Mouse (Mus musculus) induced T-regulatory cell, adult 2 months (primary cell): ENCODE measurements around the gene Tmem45a.
"Not testable (repeated sequence)": the region's sequence is repeated elsewhere in the genome, so short reads cannot be mapped to it uniquely, and the experiment has no call there.

Experiments
- DNase-seq: peaks from one replicate; pipeline ENCODE4 v3.0.0-alpha.2; 2012; ENCODE audit warnings: low read depth

Gene Tmem45a

DNA sequence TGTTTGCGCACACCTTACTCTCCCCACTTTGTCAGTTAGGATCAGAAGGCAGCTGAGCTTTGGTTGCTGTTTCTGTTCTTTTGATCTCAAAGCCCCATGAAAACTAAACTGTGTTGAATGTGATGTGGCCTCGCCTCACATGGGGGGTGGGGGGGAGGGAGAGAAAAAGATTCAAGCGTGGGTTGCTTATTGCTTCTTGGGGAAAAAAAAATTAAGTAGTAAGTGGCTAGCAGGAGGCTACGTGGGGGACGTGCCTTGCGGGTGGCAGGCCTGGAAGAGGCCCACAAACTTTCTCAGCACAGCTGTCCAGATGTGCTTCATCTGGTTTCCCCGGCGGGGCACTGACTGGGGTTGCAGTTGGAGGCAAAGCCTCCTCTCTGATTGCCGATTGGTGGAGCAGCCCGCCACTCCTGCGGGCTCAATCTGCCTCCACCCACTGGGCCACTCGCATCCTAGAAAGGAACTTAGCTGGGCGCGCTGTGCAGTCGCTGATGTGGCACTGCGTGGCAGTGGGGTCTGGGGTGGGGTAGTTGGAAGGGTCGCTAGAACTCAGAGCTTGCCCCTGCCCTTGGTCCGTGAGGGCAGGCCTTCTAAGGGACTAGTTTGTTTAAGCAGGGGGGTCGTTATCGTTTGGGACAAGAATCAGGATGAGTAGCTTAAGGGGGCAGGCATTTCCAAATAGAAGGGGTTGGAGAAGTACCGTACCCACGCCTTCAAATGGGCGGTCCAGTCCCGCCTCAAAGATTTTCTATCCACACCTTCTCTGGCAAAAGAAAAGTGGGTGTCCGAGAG, at the start of gene Tmem45a:
Tmem45a (minus strand) TSS at position 343 of the 792 bp plus-strand sequence.
- peak; percentile 7 for DNase-seq

GRCm38 (mm10) chr16:56928023-56928422, 42.1 kb upstream of the Tmem45a start, which contains the start of gene Lnp1:
Gene Lnp1, minus strand, starts transcription at chr16:56928061.
- no peak for DNase-seq

DNA sequence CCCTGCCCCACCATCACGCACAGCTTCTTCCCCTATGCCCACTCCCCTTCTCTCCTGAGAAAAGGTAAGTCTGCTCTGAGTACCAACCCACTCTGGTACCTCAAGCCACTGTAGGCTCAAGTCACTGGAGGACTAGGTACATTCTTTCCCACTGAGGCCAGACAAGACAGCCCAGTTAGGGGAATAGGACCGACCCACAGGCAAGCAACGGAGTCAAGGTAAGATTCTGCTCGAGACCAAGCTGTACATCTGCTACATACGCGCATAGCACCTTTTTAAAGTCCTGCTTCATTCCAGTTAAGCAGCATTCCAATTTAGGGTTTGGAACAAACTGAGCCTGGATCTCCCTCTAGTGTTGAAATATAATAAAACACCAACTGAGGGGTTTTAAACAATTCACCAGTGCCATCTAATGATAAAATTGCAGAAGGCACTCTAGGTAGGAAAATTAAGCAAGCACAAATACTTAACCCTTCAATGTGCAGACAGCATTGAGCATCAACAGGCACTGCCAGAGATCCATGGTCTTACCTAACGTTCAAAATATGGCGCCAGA, 34.2 kb upstream of the Tmem45a start:
- peak; percentile 40 for DNase-seq

- no peak for DNase-seq
Measured at GRCm38 (mm10) chr16:56917230-56917629, 31.3 kb upstream of the Tmem45a start.

DNA sequence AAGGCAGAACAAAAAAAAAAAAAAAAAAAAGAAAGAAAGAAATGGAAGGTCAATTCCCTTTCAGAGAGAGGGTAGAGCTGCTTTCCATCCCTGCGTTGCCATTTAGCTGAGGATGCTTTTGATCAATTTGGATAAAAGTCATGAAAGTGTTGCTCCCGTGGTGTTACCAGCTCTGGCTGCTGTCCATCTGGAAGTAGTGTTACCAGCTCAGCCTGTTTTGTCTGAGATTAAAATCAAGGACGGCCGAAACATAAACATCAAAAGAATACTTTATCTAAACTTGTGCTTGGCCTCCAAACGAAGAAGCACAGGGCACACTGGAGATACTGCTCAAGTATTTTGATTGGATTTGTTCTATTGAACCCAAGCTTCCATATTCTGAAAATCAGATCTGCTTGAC, 23.0 kb upstream of the Tmem45a start:
- DNase-seq: no peak

GRCm38 (mm10) chr16:56902206-56902605, 16.2 kb upstream of the Tmem45a start:
- DNase-seq: not testable (repeated sequence)

GRCm38 (mm10) chr16:56891583-56891982, 5.6 kb upstream of the Tmem45a start:
- DNase-seq: no peak

DNA sequence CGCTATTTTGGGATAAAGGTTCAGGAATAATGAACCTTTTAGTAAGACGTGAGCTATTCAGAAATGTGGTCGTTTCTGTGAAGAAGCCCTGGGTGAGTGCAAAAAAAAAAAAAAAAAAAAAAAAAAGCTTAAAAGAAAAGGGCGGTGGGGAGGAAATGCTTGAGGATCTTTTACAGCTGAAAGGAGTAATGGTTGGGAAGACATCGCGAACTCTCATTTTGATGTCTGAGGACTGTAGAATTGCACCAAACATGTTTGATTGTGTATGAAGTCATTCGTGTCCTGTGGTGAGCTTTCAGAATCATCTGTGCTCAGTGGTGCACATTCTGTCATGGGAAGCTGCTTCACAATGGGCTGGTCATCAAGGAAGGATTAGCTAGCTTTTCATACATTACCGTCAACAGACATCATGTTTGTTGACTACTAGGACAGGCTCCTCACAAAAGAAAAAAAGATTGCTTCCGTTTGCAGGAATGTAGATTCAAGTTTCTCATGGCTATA, 700 bp upstream of the Tmem45a start:
- no peak for DNase-seq

DNA sequence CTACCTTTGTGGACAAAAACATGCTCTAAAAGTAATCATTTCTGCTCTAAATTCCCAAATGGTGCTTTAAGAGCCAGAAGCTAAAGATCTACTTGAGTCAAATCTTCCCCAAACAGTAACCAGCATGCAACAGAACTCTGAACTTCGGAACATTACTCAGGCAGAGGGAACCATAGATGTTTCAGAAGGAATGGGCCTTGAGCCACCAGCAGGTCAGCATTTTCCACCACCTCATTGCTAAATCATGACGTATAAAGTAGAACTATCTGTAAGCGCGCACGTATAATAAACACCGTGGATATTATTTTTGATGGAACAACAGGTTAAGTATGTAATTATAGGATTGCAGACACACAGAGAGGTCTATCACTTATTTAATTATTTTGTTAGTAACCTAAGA, 1.2 kb downstream of the Tmem45a start:
- DNase-seq: no peak

DNA sequence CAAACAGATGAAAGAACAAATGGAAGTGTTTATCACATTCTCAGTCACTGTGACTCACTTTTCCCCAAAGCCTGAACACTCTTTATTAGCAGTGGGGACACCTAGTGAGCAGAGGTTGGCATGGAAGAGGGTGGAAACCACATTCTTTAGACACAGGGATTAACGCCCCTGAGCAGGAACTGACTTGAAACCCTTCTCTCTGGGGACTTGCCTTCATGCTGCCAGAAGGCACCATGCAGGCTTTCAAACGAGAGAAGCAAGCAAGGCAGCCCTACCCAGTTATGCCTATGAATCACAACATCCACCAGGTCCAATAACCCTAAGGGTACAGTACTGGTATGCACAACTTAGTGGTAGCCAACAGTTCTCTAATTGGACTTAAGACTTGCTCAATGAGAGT, 12.6 kb downstream of the Tmem45a start:
- DNase-seq: no peak

DNA sequence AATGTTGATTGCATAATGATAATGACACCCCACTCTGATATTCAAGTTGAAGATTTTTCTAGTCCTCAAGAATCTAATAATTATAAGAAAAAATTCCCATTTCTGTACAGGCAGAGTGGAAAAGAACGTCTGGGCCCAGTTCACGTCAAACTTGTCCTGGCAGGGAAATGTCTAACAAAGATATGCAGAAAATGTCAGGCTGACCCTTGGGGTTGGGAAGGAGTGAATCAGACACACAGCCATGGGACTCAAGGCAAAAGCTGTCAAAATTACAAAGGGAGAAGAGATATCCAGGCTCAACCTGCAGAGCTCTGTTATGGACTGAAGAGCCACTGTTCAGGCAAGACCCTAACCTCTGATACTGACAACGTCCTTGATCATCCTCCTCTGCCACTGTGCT, 15.5 kb downstream of the Tmem45a start:
- no peak for DNase-seq

- DNase-seq: no peak
Measured at GRCm38 (mm10) chr16:56868361-56868760, 17.6 kb downstream of the Tmem45a start.

DNA sequence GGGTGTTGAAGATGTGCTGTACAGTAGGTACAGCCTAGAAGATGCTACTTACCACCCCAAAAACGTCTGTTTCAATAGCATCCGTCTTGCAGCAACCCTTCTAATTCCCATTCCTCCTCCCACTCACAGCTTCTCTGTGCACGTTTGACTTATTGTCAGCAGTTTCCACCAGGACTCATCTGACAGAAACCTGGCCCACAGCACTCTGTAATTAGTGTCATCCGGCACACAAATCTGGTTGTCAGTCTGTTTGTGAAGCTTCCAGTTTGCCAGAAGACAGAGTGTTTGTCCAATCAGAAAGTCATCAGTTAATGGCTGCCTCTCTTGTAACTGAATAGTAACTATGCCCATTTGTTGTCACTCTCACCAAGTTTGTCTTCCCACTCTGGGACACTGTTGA, 18.4 kb downstream of the Tmem45a start:
- DNase-seq: no peak

- DNase-seq: no peak
Measured at GRCm38 (mm10) chr16:56852841-56853587, 33.0 kb downstream of the Tmem45a start.

DNA sequence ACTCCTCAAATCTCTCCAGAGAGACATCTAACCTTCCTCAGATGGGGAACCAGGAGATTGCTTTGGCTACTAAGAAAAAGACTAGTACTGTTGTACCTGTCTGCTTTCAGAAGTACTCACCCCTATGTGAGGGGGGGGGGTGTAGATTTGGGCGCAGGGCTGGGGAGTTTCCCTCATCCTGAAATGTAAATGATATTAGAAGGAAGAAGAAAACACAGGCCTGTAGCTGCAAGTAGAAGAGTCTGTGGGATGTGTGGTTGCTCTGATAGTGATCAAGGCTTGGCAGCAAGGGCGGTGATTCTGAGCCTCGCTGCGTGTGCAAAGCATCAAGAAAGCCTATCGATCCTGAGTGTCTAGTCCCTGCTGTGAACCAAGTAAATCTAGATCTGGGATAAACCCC, 43.0 kb downstream of the Tmem45a start:
- no peak for DNase-seq

DNA sequence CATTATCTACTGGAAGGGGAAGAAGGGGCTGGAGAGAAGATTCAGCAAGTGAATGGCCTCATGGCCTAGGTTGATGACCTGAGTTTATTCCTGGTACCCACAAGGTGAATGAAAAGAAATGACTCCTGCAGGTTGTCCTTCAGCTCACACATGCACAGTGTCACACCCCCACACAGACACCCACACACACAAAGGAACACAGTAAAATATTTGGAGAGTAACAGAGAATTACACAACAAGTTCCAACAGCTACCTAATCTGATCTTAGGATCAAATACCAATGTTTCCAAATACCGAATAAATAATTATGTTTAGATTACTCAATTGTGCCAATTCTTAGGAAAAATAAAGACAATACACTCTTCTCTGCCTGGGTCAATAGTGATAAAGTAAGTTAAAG, 52.7 kb downstream of the Tmem45a start:
- no peak for DNase-seq

DNA sequence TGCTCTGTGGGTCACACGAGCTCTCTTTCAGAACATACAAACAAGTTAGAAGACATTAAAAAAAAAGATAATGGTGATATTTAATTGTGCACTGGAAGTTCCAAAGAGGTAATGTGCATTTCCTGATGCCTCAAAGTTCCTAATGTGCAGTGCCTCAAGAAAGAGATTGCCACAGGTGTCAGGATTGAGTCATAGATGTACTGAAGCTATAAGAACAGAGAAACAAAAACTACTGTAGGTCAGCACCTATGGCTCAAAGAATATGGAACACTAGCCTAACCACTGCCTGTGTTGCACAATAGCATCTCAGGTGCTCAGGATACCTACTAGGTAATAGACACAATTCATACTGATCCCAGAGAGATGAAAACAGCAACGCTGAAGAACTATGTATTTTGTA, 54.0 kb downstream of the Tmem45a start:
- DNase-seq: no peak

DNA sequence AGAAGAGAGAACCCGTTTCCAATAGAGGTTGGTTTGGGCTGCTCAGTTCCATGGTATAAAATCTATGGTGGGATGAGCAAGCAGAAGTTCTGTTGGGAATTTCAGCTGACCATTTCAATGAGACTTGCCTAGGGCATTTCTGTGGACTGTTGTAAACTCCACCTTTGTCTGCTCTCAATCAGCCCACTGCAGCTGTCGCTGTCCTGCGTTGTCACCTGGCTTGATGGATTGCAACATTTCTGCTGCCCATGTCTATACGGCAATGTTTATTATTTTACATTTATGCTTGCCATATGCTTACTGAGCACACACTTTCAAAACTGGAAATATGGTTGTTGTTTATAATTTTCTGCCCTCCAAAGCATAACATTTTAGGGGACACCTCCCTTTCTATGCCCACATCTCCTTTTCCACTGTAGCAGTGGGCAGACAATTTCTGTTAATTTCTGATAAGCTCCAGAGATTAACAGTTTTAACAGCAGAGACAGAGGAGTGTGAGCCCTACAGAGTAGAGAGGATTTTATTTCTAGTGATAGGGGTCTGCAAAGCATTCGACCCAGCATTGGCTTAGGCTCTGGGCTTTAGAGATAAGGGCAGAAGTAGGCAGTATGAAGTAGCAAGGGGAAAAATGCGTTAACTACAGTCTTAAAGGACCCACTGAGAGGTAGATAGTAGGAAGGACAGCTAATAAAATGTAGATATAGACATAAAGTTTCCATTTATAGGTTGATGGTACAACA, 84.4 kb downstream of the Tmem45a start:
- no peak for DNase-seq

- DNase-seq: no peak
Measured at GRCm38 (mm10) chr16:56800946-56801345, 85.0 kb downstream of the Tmem45a start.

GRCm38 (mm10) chr16:56800469-56800868, 85.5 kb downstream of the Tmem45a start:
- peak; percentile 68 for DNase-seq

DNA sequence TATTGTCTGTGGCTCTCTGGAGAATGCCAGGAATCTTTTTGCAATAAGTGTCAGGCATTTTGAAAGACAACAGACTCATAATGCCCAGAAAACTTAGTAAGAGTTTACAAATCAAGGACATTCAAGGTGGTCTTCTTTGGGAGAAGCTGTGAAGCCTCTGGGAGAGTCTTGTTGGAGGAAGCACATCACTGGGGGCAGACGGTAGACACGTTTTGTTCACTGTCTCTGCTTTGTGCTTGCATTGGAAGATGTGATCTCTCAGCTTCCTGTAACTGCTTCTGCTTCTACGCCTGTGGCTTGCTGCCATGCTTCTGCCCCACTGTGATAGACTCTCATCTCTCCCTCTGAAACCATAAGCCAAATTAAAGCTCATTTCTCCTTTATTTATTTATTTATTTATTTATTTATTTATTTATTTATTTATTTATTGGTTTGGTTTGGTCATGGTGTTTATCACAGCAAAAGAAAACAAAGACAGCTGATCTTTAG, 86.4 kb downstream of the Tmem45a start:
- DNase-seq: no peak

GRCm38 (mm10) chr16:56798873-56799272, 87.1 kb downstream of the Tmem45a start:
- DNase-seq: no peak
